Mouse (Mus musculus): ENCODE results near the gene Syt8. TPM values are rescaled to one million over a fixed set of nuclear protein-coding genes. Genes with fewer than 3 reads are reported as not detected.

Gene Syt8
- polyA plus RNA-seq, 1 experiment from 2014 or later: 3.9 TPM

GRCm38 (mm10) chr7:142470808-142471413 is 36.3 kb downstream of the Syt8 start:
- peak overlapping the region; percentile 72 for H3K27ac ChIP-seq (replicated peaks; ENCODE audit: low read depth, low read length)
- H3K9me3 ChIP-seq (ENCODE audit: control insufficient read depth, low read length): no peaks in the 10 kb centered on the region
- no peak overlapping the region for H3K4me2 ChIP-seq (ENCODE audit: low read depth, low read length)
- DNase-seq (ENCODE audit: low spot score): peak; percentile 86
- no peak overlapping the region for H3K4me3 ChIP-seq (ENCODE audit: low read depth, low read length)
- 11% methylated on average over 4 of the region's 4 CpGs for WGBS
- peak; percentile 79 for ATAC-seq (ENCODE audit: low read depth)
- peaks cover 32% of the 10 kb centered on the region for H3K4me1 ChIP-seq (ENCODE audit: control insufficient read depth, insufficient read depth, low read length)
- no peaks in the 10 kb centered on the region for H3K27me3 ChIP-seq (replicated peaks; ENCODE audit: control insufficient read depth, insufficient read depth, low read length)
- H3K36me3 ChIP-seq (ENCODE audit: control insufficient read depth, insufficient read depth, low read length): no peaks in the 10 kb centered on the region
- peak overlapping the region; percentile 63; the same call in 1 of the 2 replicates for H3K9ac ChIP-seq (ENCODE audit: low read depth, low read length)

GRCm38 (mm10) chr7:142471414-142471861 is 36.8 kb downstream of the Syt8 start:
- H3K36me3 ChIP-seq (ENCODE audit: control insufficient read depth, insufficient read depth, low read length): no peaks in the 10 kb centered on the region
- no peaks in the 10 kb centered on the region for H3K9me3 ChIP-seq (ENCODE audit: control insufficient read depth, low read length)
- H3K4me2 ChIP-seq (ENCODE audit: low read depth, low read length): peak overlapping the region; percentile 20
- ATAC-seq (ENCODE audit: low read depth) (no peak), DNase-seq (ENCODE audit: low spot score) (no peak)
- peak overlapping the region; percentile 72 for H3K27ac ChIP-seq (replicated peaks; ENCODE audit: low read depth, low read length)
- H3K4me1 ChIP-seq (ENCODE audit: control insufficient read depth, insufficient read depth, low read length): peaks cover 32% of the 10 kb centered on the region
- WGBS: 38% methylated on average over 6 of the region's 6 CpGs
- H3K4me3 ChIP-seq (ENCODE audit: low read depth, low read length): no peak overlapping the region
- no peaks in the 10 kb centered on the region for H3K27me3 ChIP-seq (replicated peaks; ENCODE audit: control insufficient read depth, insufficient read depth, low read length)
- H3K9ac ChIP-seq (ENCODE audit: low read depth, low read length): peak overlapping the region; percentile 63

- Histone ChIP-seq H3K27ac (replicated peaks; ENCODE audit: low read depth, low read length) (peak overlapping the region; percentile 72), H3K36me3 (ENCODE audit: control insufficient read depth, insufficient read depth, low read length) (no peaks in the 10 kb centered on the region), H3K9ac (ENCODE audit: low read depth, low read length) (peak overlapping the region; percentile 63), H3K27me3 (replicated peaks; ENCODE audit: control insufficient read depth, insufficient read depth, low read length) (no peaks in the 10 kb centered on the region), H3K4me1 (ENCODE audit: control insufficient read depth, insufficient read depth, low read length) (peaks cover 32% of the 10 kb centered on the region), H3K4me2 (ENCODE audit: low read depth, low read length) (peak overlapping the region; percentile 20), H3K4me3 (ENCODE audit: low read depth, low read length) (no peak overlapping the region; the same call in 1 of the 2 replicates), H3K9me3 (ENCODE audit: control insufficient read depth, low read length) (no peaks in the 10 kb centered on the region)
- WGBS: 29% methylated on average over 14 of the region's 15 CpGs
- no peak for DNase-seq (ENCODE audit: low spot score)
- no peak for ATAC-seq (ENCODE audit: low read depth)
Observed at GRCm38 (mm10) chr7:142471884-142472570, 37.4 kb downstream of the Syt8 start.

GRCm38 (mm10) chr7:142472936-142473335 is 38.3 kb downstream of the Syt8 start:
- H3K9me3 ChIP-seq (ENCODE audit: control insufficient read depth, low read length): no peaks in the 10 kb centered on the region
- no peak overlapping the region for H3K4me3 ChIP-seq (ENCODE audit: low read depth, low read length)
- ATAC-seq (ENCODE audit: low read depth): no peak
- H3K9ac ChIP-seq (ENCODE audit: low read depth, low read length): no peak overlapping the region
- H3K27me3 ChIP-seq (replicated peaks; ENCODE audit: control insufficient read depth, insufficient read depth, low read length): no peaks in the 10 kb centered on the region
- H3K4me2 ChIP-seq (ENCODE audit: low read depth, low read length): peak overlapping the region; percentile 20
- peaks cover 32% of the 10 kb centered on the region for H3K4me1 ChIP-seq (ENCODE audit: control insufficient read depth, insufficient read depth, low read length)
- H3K36me3 ChIP-seq (ENCODE audit: control insufficient read depth, insufficient read depth, low read length): no peaks in the 10 kb centered on the region
- 90% methylated on average over 4 of the region's 4 CpGs for WGBS
- H3K27ac ChIP-seq (replicated peaks; ENCODE audit: low read depth, low read length): no peak overlapping the region
- no peak for DNase-seq (ENCODE audit: low spot score)

GRCm38 (mm10) chr7:142473476-142473875 is 38.8 kb downstream of the Syt8 start:
- DNase-seq (ENCODE audit: low spot score): no peak
- 94% methylated on average over 2 of the region's 2 CpGs for WGBS
- H3K4me2 ChIP-seq (ENCODE audit: low read depth, low read length): no peak overlapping the region
- peaks cover 32% of the 10 kb centered on the region for H3K4me1 ChIP-seq (ENCODE audit: control insufficient read depth, insufficient read depth, low read length)
- H3K27ac ChIP-seq (replicated peaks; ENCODE audit: low read depth, low read length): no peak overlapping the region
- no peaks in the 10 kb centered on the region for H3K9me3 ChIP-seq (ENCODE audit: control insufficient read depth, low read length)
- H3K9ac ChIP-seq (ENCODE audit: low read depth, low read length): no peak overlapping the region
- no peak for ATAC-seq (ENCODE audit: low read depth)
- H3K4me3 ChIP-seq (ENCODE audit: low read depth, low read length): no peak overlapping the region
- no peaks in the 10 kb centered on the region for H3K36me3 ChIP-seq (ENCODE audit: control insufficient read depth, insufficient read depth, low read length)
- H3K27me3 ChIP-seq (replicated peaks; ENCODE audit: control insufficient read depth, insufficient read depth, low read length): no peaks in the 10 kb centered on the region

- Histone ChIP-seq H3K4me1 (ENCODE audit: control insufficient read depth, insufficient read depth, low read length) (peaks cover 29% of the 10 kb centered on the region), H3K27ac (replicated peaks; ENCODE audit: low read depth, low read length) (no peak overlapping the region), H3K4me2 (ENCODE audit: low read depth, low read length) (no peak overlapping the region)
Observed at GRCm38 (mm10) chr7:142474799-142475198, 40.1 kb downstream of the Syt8 start.

GRCm38 (mm10) chr7:142475641-142476040 is 41.0 kb downstream of the Syt8 start:
- Histone ChIP-seq H3K27me3 (replicated peaks; ENCODE audit: control insufficient read depth, insufficient read depth, low read length) (no peaks in the 10 kb centered on the region), H3K27ac (replicated peaks; ENCODE audit: low read depth, low read length) (no peak overlapping the region), H3K36me3 (ENCODE audit: control insufficient read depth, insufficient read depth, low read length) (no peaks in the 10 kb centered on the region), H3K9ac (ENCODE audit: low read depth, low read length) (no peak overlapping the region; the same call in 1 of the 2 replicates), H3K4me2 (ENCODE audit: low read depth, low read length) (no peak overlapping the region), H3K9me3 (ENCODE audit: control insufficient read depth, low read length) (no peaks in the 10 kb centered on the region), H3K4me3 (ENCODE audit: low read depth, low read length) (no peak overlapping the region), H3K4me1 (ENCODE audit: control insufficient read depth, insufficient read depth, low read length) (peaks cover 26% of the 10 kb centered on the region)
- 68% methylated on average over 7 of the region's 7 CpGs for WGBS
- ATAC-seq (ENCODE audit: low read depth) (no peak), DNase-seq (ENCODE audit: low spot score) (no peak)

More at GRCm38 (mm10) chr7:142474799-142475198, 40.1 kb downstream of the Syt8 start:
- ATAC-seq (ENCODE audit: low read depth): no peak; the same call in 1 of the 2 replicates
- no peak for DNase-seq (ENCODE audit: low spot score)
- H3K36me3 ChIP-seq (ENCODE audit: control insufficient read depth, insufficient read depth, low read length): no peaks in the 10 kb centered on the region
- peak overlapping the region; percentile 20; the same call in 1 of the 2 replicates for H3K9ac ChIP-seq (ENCODE audit: low read depth, low read length)
- no peak overlapping the region for H3K4me3 ChIP-seq (ENCODE audit: low read depth, low read length)
- no peaks in the 10 kb centered on the region for H3K27me3 ChIP-seq (replicated peaks; ENCODE audit: control insufficient read depth, insufficient read depth, low read length)
- H3K9me3 ChIP-seq (ENCODE audit: control insufficient read depth, low read length): no peaks in the 10 kb centered on the region
- 87% methylated on average over 4 of the region's 14 CpGs for WGBS

GRCm38 (mm10) chr7:142476271-142476670 is 41.6 kb downstream of the Syt8 start:
- WGBS: 83% methylated on average over 5 of the region's 5 CpGs
- H3K9ac ChIP-seq (ENCODE audit: low read depth, low read length): no peak overlapping the region
- DNase-seq (ENCODE audit: low spot score) (no peak), ATAC-seq (ENCODE audit: low read depth) (no peak)
- no peaks in the 10 kb centered on the region for H3K36me3 ChIP-seq (ENCODE audit: control insufficient read depth, insufficient read depth, low read length)
- H3K9me3 ChIP-seq (ENCODE audit: control insufficient read depth, low read length): no peaks in the 10 kb centered on the region
- no peaks in the 10 kb centered on the region for H3K27me3 ChIP-seq (replicated peaks; ENCODE audit: control insufficient read depth, insufficient read depth, low read length)
- no peak overlapping the region for H3K4me3 ChIP-seq (ENCODE audit: low read depth, low read length)
- H3K27ac ChIP-seq (replicated peaks; ENCODE audit: low read depth, low read length): no peak overlapping the region
- no peak overlapping the region for H3K4me2 ChIP-seq (ENCODE audit: low read depth, low read length)
- H3K4me1 ChIP-seq (ENCODE audit: control insufficient read depth, insufficient read depth, low read length): peaks cover 25% of the 10 kb centered on the region

Data from embryonic facial prominence, embryonic 14.5 days (tissue).